Mouse (Mus musculus): ENCODE results near the gene Paxbp1. TPM values are rescaled to one million over a fixed set of nuclear protein-coding genes. Genes with fewer than 3 reads are reported as not detected.

Gene Paxbp1
- polyA plus RNA-seq, 1 experiment from 2014 or later, result 79.2 TPM

GRCm38 (mm10) chr16:90988665-90989064 is 55.7 kb downstream of the Paxbp1 start:
- Histone ChIP-seq H3K27ac (replicated peaks) (no peak overlapping the region), H3K27me3 (replicated peaks; ENCODE audit: low read depth, poor library complexity, severe bottlenecking) (no peaks in the 10 kb centered on the region), H3K4me3 (no peak overlapping the region), H3K36me3 (replicated peaks) (peaks cover 9% of the 10 kb centered on the region; the same call in 1 of the 2 replicates), H3K9me3 (no peaks in the 10 kb centered on the region), H3K4me1 (no peaks in the 10 kb centered on the region)
- WGBS, result 94% methylated on average over 3 of the region's 3 CpGs
- DNase-seq (ENCODE audit: low spot score), result no peak

- Histone ChIP-seq H3K27me3 (replicated peaks; ENCODE audit: low read depth, poor library complexity, severe bottlenecking) (no peaks in the 10 kb centered on the region), H3K9me3 (no peaks in the 10 kb centered on the region), H3K4me1 (no peaks in the 10 kb centered on the region), H3K27ac (replicated peaks) (no peak overlapping the region), H3K4me3 (no peak overlapping the region), H3K36me3 (replicated peaks) (peaks cover 9% of the 10 kb centered on the region; the same call in 1 of the 2 replicates)
- WGBS, result 91% methylated on average over 8 of the region's 8 CpGs
- no peak for DNase-seq (ENCODE audit: low spot score)
Observed at GRCm38 (mm10) chr16:90988039-90988438, 56.3 kb downstream of the Paxbp1 start.

GRCm38 (mm10) chr16:90971004-90971403 is 73.3 kb downstream of the Paxbp1 start:
- Histone ChIP-seq H3K27ac (replicated peaks) (no peak overlapping the region), H3K9me3 (no peaks in the 10 kb centered on the region), H3K4me1 (no peaks in the 10 kb centered on the region), H3K4me3 (no peak overlapping the region), H3K36me3 (replicated peaks) (peaks cover 22% of the 10 kb centered on the region; the same call in 1 of the 2 replicates), H3K27me3 (replicated peaks; ENCODE audit: low read depth, poor library complexity, severe bottlenecking) (no peaks in the 10 kb centered on the region)
- no peak for DNase-seq (ENCODE audit: low spot score)
- 87% methylated on average over 6 of the region's 6 CpGs for WGBS

- no peaks in the 10 kb centered on the region for H3K4me1 ChIP-seq
- 73% methylated on average over 4 of the region's 4 CpGs for WGBS
Observed at GRCm38 (mm10) chr16:90966241-90966640, 78.1 kb downstream of the Paxbp1 start.

GRCm38 (mm10) chr16:90964302-90964701 is 80.0 kb downstream of the Paxbp1 start:
- Histone ChIP-seq H3K27ac (replicated peaks) (no peak overlapping the region), H3K9me3 (no peaks in the 10 kb centered on the region), H3K36me3 (replicated peaks) (peaks cover 27% of the 10 kb centered on the region), H3K4me1 (no peaks in the 10 kb centered on the region), H3K4me3 (no peak overlapping the region), H3K27me3 (replicated peaks; ENCODE audit: low read depth, poor library complexity, severe bottlenecking) (no peaks in the 10 kb centered on the region)
- no peak for DNase-seq (ENCODE audit: low spot score)
- 88% methylated on average over 10 of the region's 10 CpGs for WGBS

More at GRCm38 (mm10) chr16:90966241-90966640, 78.1 kb downstream of the Paxbp1 start:
- peaks cover 30% of the 10 kb centered on the region for H3K36me3 ChIP-seq (replicated peaks)
- no peak overlapping the region for H3K27ac ChIP-seq (replicated peaks)
- no peak for DNase-seq (ENCODE audit: low spot score)
- no peaks in the 10 kb centered on the region for H3K9me3 ChIP-seq
- no peak overlapping the region for H3K4me3 ChIP-seq
- H3K27me3 ChIP-seq (replicated peaks; ENCODE audit: low read depth, poor library complexity, severe bottlenecking), result no peaks in the 10 kb centered on the region

Other genes with a start within 250 kb of the Paxbp1 start
- gene Urb1, start 234.1 kb downstream of the Paxbp1 start, polyA plus RNA-seq (2016; fragmentation: Nextera tagmentation; extraction: Ambion mirVana), result 10.9 and 11.5 TPM in 2 replicates
- gene Eva1c, start 217.8 kb downstream of the Paxbp1 start, polyA plus RNA-seq (2016; fragmentation: Nextera tagmentation; extraction: Ambion mirVana), result 0.36 and 0.41 TPM in 2 replicates
- 50.1 and 58.2 TPM in 2 replicates for gene Cfap298, start 109.4 kb downstream of the Paxbp1 start, polyA plus RNA-seq (2016; fragmentation: Nextera tagmentation; extraction: Ambion mirVana)
- gene Synj1, start 33.2 kb downstream of the Paxbp1 start, polyA plus RNA-seq (2016; fragmentation: Nextera tagmentation; extraction: Ambion mirVana), result 11.6 and 11.8 TPM in 2 replicates
- gene 4932438H23Rik, start 50.6 kb upstream of the Paxbp1 start, polyA plus RNA-seq (2016; fragmentation: Nextera tagmentation; extraction: Ambion mirVana), result 0.15 TPM in 1 of 2 replicates, not detected in the other
- 2.3 and 3.4 TPM in 2 replicates for gene Olig2, start 180.9 kb upstream of the Paxbp1 start, polyA plus RNA-seq (2016; fragmentation: Nextera tagmentation; extraction: Ambion mirVana)
- 1.9 and 3.3 TPM in 2 replicates for gene Olig1, start 225.2 kb upstream of the Paxbp1 start, polyA plus RNA-seq (2016; fragmentation: Nextera tagmentation; extraction: Ambion mirVana)

Measured in embryonic facial prominence, embryonic 10.5 days (tissue).